Mouse (Mus musculus): Measurements from ENCODE around the gene Pdia4.

DNA sequence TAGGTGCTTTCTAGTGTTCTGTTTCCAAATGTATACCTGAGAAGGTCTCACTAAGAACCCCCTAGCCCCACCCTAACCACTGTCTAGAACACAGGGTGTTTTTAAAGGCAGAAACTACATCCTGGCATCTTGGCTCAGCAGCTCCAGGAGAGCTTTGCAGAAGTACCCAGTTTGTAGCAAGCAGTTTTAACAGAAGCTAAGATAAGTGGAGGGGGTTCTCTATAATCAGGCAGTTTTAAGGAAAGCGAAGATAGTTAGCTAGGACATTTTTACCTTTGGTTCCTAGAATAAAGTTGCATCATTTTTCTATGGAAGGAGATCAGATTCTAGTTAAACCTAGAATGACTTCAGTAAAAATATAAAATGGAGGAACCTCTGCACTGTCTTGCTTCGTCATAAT is 28.6 kb upstream of the Pdia4 start:
- TF ChIP-seq CTCF (IDR thresholded peaks at IDR 0.05; ENCODE audit: low read depth) (no peak), EP300 (IDR thresholded peaks at IDR 0.05; ENCODE audit: low read depth) (no peak)

All from heart, postnatal 0 days (tissue).